Mouse (Mus musculus): ENCODE measurements at regions not wholly inside any gene's neighbourhood (a gene's known extent, or its start where the extent isn't known, plus 50 kb on each side); places are given as distances from the start of the nearest gene placed in this dataset.

DNA sequence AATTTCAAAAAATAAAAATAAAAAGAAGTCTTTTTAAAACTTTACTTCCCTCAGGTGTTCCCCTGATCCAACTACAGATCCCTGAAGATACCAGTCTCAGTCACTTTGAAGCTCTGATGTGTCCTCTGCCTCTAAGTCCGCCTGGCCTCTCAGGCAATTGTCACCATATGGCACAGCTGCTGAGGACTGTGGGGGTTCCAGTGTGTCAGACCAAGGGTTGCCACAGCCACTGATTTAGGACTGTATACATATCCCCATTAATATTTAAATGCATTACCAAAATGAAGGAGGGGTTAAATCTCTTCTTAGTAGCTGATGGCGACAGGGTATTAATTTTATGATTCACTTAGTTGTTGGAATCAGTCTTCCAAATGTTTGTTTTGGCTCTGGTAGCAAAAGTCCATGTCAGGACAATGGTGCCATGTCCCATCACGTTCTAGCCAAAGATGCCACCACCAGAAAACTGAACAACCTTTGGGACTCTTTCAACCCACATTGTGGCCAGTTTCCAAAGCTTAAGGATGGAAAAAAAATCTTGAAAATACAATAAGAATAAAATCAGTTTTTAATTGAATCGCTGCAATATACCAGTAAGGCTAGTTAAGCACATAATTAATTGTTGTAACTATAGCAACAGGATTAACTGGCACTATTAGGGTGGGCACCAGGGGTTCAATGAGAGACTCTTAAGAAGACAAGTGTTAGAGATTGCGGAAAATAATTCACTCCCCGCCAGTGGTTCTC lies 62.5 kb downstream of the Arrdc4 start:
- H3K4me1 ChIP-seq: peaks cover 8% of the 10 kb centered on the region
- no peaks in the 10 kb centered on the region for H3K27me3 ChIP-seq
- no peak overlapping the region for H3K4me2 ChIP-seq
- H3K9ac ChIP-seq: no peak overlapping the region
- WGBS: 68% methylated on average over 6 of the region's 6 CpGs
- ATAC-seq (replicated peaks; ENCODE audit: low FRiP score): no peak
- no peak overlapping the region for H3K4me3 ChIP-seq (replicated peaks)
- no peaks in the 10 kb centered on the region for H3K36me3 ChIP-seq
- peak overlapping the region; percentile 61 for H3K27ac ChIP-seq
- H3K9me3 ChIP-seq (replicated peaks): peaks cover 4% of the 10 kb centered on the region; the same call in 1 of the 2 replicates

DNA sequence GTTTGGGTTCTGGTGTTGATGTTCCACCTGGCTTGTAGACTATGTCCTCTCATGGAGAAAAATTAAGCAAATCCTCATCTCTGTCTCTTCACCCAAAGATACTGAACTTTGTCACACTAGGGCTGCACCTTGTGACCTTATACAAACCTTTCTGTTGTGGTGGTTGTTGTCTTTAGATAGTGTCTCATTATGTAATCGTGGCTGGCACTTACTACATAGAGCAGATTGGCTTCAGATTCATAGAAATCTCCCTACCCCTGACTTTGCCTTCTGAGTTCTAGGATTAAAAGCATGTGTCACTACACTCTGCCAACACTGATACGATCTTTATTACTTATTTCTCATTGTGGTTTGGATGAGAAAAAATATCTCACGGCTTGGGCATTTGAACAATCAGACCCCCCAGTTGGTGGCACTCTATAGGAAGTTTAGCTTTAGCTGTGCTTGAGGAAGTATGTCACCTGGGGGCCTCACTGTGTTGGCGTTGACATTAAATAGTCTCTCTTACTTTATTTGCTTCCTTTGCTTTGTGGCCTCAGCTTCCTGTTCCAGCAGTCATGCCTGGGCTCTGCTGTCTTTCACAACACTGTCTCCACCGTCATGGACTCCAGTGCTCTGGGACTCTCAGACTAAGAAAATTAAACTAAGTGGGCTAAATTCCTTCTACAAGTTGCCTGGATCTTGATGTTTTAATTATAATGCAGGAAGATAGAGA lies 66.0 kb downstream of the Arrdc4 start:
- Histone ChIP-seq H3K4me3 (replicated peaks) (no peak overlapping the region), H3K4me2 (no peak overlapping the region), H3K9ac (no peak overlapping the region), H3K36me3 (no peaks in the 10 kb centered on the region), H3K4me1 (peaks cover 8% of the 10 kb centered on the region), H3K9me3 (replicated peaks) (no peaks in the 10 kb centered on the region), H3K27ac (no peak overlapping the region), H3K27me3 (no peaks in the 10 kb centered on the region)
- 62% methylated on average over 5 of the region's 5 CpGs for WGBS
- ATAC-seq (replicated peaks; ENCODE audit: low FRiP score): no peak

DNA sequence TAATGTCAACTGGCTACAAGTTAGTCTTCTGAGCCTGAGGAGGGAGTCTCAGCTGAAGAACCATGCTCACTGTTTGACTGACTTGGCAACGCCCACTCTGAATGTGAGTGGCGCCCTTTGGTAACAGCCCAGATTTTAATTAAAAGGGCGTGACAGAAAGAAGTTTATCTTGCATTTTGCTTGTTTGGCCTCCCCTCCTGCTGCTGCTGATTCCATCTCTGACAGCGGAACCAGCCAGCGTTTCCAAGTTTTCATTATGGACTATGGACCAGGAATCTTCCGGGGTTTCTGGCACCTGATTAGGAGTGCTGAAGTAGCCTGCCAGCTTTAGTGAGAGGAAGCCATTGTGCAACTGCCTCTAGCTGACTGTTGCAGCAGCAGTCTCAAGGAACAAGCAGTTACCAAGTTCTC lies 66.7 kb downstream of the Arrdc4 start:
- Histone ChIP-seq H3K27ac (no peak overlapping the region), H3K4me2 (no peak overlapping the region), H3K9ac (no peak overlapping the region), H3K9me3 (replicated peaks) (no peaks in the 10 kb centered on the region), H3K27me3 (no peaks in the 10 kb centered on the region), H3K4me1 (peaks cover 8% of the 10 kb centered on the region), H3K36me3 (no peaks in the 10 kb centered on the region), H3K4me3 (replicated peaks) (no peak overlapping the region)
- WGBS: 56% methylated on average over 6 of the region's 6 CpGs
- ATAC-seq (replicated peaks; ENCODE audit: low FRiP score): no peak

DNA sequence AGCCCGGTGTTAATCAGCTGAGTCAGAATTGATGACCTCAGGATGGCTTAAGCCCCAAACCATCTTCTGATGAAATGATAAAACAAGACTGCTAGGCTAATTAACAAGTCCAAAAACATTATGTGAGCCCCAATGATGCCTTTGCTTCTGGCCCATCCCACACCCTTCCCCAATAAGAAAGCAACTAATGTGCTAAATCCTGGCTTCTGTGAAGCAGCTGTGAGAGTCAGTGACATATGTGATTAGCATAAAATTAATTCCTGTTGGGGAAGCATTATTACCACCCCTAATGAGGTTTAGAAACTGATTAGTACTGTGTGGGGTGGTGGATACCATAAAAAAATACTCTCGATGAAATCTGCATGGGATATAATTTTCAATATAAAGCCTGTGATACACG lies 69.3 kb downstream of the Arrdc4 start:
- no peaks in the 10 kb centered on the region for H3K27me3 ChIP-seq
- ATAC-seq (replicated peaks; ENCODE audit: low FRiP score): no peak
- 87% methylated on average over 3 of the region's 3 CpGs for WGBS
- no peak overlapping the region for H3K4me3 ChIP-seq (replicated peaks)
- H3K9ac ChIP-seq: no peak overlapping the region
- no peaks in the 10 kb centered on the region for H3K9me3 ChIP-seq (replicated peaks)
- no peaks in the 10 kb centered on the region for H3K36me3 ChIP-seq
- 0 out of 2 replicates have a peak, but pooled peaks cover 4% of the 10 kb centered on the region for H3K4me1 ChIP-seq
- no peak overlapping the region for H3K4me2 ChIP-seq
- no peak overlapping the region for H3K27ac ChIP-seq

DNA sequence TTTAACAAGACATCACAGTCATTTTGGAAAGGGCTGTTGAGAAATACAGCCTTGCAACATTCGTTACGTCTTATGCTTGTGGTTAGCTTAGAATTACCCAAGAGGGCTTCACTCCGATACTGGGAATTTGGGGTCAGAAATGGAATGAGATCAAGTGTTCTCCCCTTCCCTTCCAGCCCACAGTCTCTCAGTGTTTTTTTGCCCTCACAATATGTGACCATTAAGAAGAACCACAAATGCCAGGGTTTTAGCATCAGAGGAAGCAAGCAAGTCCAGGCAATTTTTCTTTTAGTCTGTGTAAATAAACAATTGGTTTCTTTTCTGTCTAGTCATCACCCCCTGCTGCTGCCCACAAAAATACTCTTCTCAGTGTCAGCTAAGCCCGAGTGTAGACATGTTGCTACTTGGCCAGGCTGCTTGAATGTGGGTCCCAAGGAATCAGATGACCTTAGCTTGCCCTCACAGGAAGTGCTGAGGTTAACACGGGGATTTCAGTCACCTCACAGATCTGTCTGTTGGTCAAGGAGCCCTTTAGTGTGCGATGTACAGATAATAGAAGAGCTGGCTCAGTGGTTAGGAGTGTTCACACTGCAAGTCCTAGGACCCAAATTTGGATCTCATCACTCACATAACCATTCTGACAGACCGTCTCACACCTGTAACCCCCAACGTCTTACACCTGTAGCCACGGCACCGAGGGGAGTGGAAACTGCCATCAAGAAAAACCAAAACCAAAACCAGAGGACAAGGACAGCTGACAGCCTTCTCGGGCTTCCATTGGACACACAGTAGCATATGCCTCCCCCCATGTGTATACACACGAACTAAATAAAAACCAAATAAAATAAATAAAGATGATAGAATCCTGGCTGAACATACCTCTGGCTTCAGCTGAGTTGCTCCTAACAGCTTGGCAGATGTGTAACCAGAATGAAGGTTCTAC lies 81.0 kb downstream of the Arrdc4 start:
- Histone ChIP-seq H3K36me3 (no peaks in the 10 kb centered on the region), H3K27ac (no peak overlapping the region), H3K27me3 (no peaks in the 10 kb centered on the region), H3K4me3 (replicated peaks) (no peak overlapping the region), H3K9me3 (replicated peaks) (no peaks in the 10 kb centered on the region), H3K4me2 (no peak overlapping the region), H3K4me1 (no peaks in the 10 kb centered on the region), H3K9ac (no peak overlapping the region)
- no peak for ATAC-seq (replicated peaks; ENCODE audit: low FRiP score)
- 72% methylated on average over 12 of the region's 12 CpGs for WGBS

DNA sequence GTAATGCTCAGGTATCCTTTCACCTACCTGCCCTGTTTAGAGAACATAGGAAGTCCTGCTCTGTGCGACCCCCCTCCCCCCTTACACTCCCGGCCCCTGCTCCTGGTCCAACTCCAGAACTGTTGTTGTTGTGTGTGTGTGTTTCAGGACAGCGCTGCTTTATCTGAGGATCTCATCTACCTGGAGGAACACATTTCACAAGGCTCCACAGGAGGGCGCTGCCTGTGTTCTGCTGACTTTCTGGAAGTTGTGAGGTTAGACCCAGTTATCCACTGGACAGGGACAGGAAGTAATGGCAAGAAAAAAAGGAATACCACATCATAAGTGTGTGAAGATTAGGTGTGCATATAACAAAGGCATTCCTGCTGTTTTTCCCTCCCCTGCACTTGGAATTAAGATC lies 81.8 kb downstream of the Arrdc4 start:
- H3K27ac ChIP-seq: no peak overlapping the region
- H3K27me3 ChIP-seq: no peaks in the 10 kb centered on the region
- no peak for ATAC-seq (replicated peaks; ENCODE audit: low FRiP score)
- no peaks in the 10 kb centered on the region for H3K36me3 ChIP-seq
- 59% methylated on average over 4 of the region's 4 CpGs for WGBS
- H3K4me3 ChIP-seq (replicated peaks): no peak overlapping the region
- no peaks in the 10 kb centered on the region for H3K4me1 ChIP-seq
- no peak overlapping the region for H3K4me2 ChIP-seq
- no peaks in the 10 kb centered on the region for H3K9me3 ChIP-seq (replicated peaks)
- H3K9ac ChIP-seq: no peak overlapping the region

DNA sequence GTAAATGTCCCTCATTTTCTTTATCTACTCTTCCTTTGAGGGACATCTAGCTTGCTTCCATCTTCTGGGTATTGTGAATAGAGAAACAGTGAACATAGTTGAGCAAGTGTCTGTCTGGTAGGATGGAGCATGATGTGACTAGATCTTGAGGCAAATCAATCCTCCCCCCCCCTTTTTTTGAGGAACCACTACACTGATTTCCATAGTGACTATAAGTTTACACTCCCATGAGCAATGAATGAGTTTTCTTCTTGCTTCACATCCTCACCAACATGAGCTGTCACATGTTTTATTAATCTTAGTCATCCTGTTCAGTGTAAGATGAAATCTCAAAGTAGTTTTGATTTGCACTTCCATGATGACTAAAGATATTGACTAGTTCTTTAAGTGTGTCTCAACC lies 92.7 kb downstream of the Arrdc4 start:
- no peak for ATAC-seq (replicated peaks; ENCODE audit: low FRiP score)
- no peak overlapping the region for H3K9ac ChIP-seq

DNA sequence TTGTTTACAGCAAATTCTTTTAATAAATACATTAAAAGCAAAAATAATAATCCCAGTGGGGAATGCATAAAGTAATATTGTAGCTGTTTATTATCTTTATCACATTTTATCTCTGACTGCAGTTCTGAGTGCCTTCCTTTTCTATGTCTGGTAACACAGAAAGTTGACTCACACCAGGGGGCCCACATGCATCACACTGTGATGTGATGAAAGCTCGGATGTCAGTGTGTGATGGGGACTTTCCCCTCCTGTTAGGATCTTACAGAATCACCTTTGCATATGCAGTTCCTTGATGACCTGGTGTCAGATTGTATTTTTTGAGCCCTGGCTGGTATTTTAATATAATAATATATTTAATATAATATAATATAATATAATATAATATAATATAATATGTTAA lies 95.5 kb downstream of the Arrdc4 start:
- WGBS: 70% methylated on average over 1 of the region's 1 CpGs
- no peak overlapping the region for H3K4me2 ChIP-seq
- ATAC-seq (replicated peaks; ENCODE audit: low FRiP score): no peak
- H3K4me3 ChIP-seq (replicated peaks): no peak overlapping the region
- no peaks in the 10 kb centered on the region for H3K27me3 ChIP-seq
- H3K36me3 ChIP-seq: no peaks in the 10 kb centered on the region
- H3K4me1 ChIP-seq: no peaks in the 10 kb centered on the region
- H3K27ac ChIP-seq: no peak overlapping the region
- no peak overlapping the region for H3K9ac ChIP-seq
- H3K9me3 ChIP-seq (replicated peaks): no peaks in the 10 kb centered on the region

More for the DNA sequence above, 92.7 kb downstream of the Arrdc4 start:
- no peaks in the 10 kb centered on the region for H3K36me3 ChIP-seq
- no peak overlapping the region for H3K27ac ChIP-seq
- no peak overlapping the region for H3K4me3 ChIP-seq (replicated peaks)
- no peak overlapping the region for H3K4me2 ChIP-seq
- no peaks in the 10 kb centered on the region for H3K9me3 ChIP-seq (replicated peaks)
- no peaks in the 10 kb centered on the region for H3K4me1 ChIP-seq
- no peaks in the 10 kb centered on the region for H3K27me3 ChIP-seq

DNA sequence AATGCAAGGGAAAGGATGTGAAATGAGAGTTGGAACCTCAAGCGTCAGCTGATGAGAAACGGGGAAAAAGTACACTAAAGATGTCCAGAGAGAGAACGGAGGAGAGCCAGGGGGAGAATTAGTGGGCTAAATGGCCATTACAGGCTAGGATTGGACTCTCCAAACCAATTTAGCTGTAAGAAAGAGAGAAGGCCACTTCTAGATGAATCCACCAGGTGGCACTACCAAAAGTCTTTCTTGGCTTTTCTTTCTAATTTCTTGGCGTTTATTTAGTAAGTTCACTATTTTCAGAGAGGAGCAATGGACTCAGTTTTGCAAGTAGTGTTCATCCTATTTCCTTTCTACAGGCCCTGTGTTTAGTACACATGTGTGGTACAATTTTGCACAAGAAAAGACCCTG lies 97.6 kb downstream of the Arrdc4 start:
- no peaks in the 10 kb centered on the region for H3K27me3 ChIP-seq
- 66% methylated on average over 4 of the region's 4 CpGs for WGBS
- H3K4me1 ChIP-seq: no peaks in the 10 kb centered on the region
- no peaks in the 10 kb centered on the region for H3K9me3 ChIP-seq (replicated peaks)
- no peak overlapping the region for H3K4me2 ChIP-seq
- no peak overlapping the region for H3K9ac ChIP-seq
- no peaks in the 10 kb centered on the region for H3K36me3 ChIP-seq
- no peak overlapping the region for H3K4me3 ChIP-seq (replicated peaks)
- no peak overlapping the region for H3K27ac ChIP-seq
- ATAC-seq (replicated peaks; ENCODE audit: low FRiP score): no peak

DNA sequence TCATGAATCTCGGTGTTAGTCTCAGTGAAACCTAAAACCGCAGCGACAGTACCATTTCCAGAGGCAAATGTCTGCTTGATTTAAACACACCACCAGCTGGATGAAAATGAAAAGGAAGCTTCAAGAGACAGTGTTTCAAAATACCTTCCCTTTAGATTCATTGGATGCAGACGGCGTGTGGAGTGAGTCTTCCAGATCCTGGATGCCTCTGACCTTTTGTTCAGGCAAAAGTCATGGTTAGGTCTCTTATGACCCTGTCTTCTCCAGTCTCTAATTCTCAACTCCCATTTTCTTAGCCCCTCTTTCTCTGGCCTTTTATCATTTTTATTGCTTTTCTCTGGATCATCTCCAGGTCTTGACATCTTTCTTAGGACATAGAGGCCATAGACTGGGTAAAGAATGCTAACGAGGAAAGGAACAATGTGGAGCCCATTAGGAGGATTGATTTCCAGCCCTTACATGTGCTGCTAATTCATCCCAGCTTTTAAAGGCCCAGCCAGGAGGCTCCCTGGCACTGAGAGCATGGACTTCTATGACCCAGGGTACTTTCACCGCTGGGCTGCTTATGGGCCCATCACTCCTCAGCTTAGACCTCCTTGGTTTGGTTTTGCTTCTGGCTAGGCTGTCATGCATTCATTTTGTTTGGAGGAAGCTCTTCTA lies 111.4 kb downstream of the Arrdc4 start:
- Histone ChIP-seq H3K36me3 (no peaks in the 10 kb centered on the region), H3K9ac (no peak overlapping the region), H3K27ac (peak overlapping the region; percentile 41), H3K4me1 (0 out of 2 replicates have a peak, but pooled peaks cover 11% of the 10 kb centered on the region), H3K9me3 (replicated peaks) (no peaks in the 10 kb centered on the region), H3K4me3 (replicated peaks) (no peak overlapping the region), H3K4me2 (no peak overlapping the region), H3K27me3 (no peaks in the 10 kb centered on the region)
- ATAC-seq (replicated peaks; ENCODE audit: low FRiP score): peak; percentile 54; the same call in 1 of the 2 replicates
- 40% methylated on average over 7 of the region's 7 CpGs for WGBS

DNA sequence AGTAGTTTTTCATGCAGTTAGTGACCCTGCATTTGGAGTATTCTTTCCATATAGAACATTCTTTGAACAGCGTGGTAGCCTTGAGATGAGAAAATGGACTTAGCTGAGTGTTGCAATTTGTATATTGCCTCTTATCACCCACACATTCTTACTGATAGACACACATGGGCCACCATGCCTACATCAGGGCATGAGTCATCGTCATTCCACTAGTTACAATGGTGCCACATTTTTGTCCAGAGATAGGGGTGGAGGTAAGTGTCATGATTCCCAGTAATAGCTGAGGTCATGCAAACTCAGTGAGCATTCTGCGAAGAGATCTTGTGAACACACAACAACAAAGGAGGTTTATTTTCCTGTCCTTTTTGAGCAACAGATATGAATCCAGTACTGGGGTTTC lies 128.0 kb downstream of the Arrdc4 start:
- Histone ChIP-seq H3K4me2 (no peak overlapping the region), H3K36me3 (no peaks in the 10 kb centered on the region), H3K4me3 (replicated peaks) (no peak overlapping the region), H3K27ac (no peak overlapping the region), H3K9me3 (replicated peaks) (no peaks in the 10 kb centered on the region), H3K27me3 (no peaks in the 10 kb centered on the region), H3K4me1 (no peaks in the 10 kb centered on the region), H3K9ac (no peak overlapping the region)
- ATAC-seq (replicated peaks; ENCODE audit: low FRiP score): no peak
- WGBS: 89% methylated on average over 3 of the region's 3 CpGs

All from kidney, embryonic 15.5 days (tissue).